Mouse (Mus musculus): ENCODE measurements at regions not wholly inside any gene's neighbourhood (a gene's known extent, or its start where the extent isn't known, plus 50 kb on each side); places are given as distances from the start of the nearest gene placed in this dataset.

- DNase-seq: no peak
Measured at GRCm38 (mm10) chr3:57228400-57228799, 73.4 kb downstream of the Tm4sf1 start.

DNA sequence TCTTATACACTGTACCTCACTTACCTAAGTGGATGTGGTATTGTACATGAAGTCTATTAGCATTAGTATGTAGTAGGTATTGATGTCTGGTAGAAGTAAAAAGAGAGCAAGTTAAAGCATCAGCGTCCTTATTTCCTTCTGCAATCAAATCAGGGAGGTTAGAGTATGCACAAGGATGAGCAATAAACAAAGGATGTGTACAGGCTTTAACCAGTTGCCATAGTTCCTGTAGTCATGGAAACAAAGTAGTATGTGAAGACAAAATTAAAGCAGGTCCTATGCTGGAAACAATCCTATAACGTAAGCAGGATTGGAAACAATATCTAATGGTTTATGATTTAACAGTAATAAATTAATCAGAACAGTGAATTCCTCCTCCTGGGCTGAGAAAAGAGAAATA, 78.0 kb downstream of the Tm4sf1 start:
- no peak for DNase-seq

DNA sequence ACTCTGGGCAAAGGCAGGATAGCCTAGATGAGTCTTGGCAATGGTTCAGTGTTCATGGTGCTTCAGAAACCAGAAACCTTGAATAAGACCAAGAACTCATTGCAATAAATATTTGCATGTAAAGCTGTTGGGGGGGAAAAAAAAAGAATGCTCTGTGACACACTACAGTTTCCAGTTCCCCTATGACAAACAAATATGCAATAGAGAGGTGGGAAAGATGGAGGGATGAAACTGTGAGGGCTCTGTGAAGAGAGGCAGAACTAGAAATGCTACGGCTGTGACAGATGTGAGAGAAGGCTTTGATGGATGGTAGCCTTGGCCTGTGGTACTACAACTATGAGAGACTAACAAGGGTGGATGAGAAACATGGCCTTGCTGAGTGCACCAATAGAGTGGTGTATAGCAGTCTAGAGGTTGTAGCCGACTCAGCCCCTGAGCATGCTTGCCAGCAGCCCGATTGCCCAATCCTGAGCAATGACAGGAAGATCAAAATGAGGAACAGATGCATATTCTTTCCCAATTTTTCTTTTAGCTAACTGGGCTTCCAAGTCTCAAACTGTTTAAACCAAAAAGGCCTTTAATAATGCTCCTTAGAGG, 79.4 kb downstream of the Tm4sf1 start:
- DNase-seq: peak; percentile 81

GRCm38 (mm10) chr3:57218431-57218830, 83.4 kb downstream of the Tm4sf1 start:
- no peak for DNase-seq

- no peak for DNase-seq
Measured at GRCm38 (mm10) chr3:57204066-57204723, 97.6 kb downstream of the Tm4sf1 start.

DNA sequence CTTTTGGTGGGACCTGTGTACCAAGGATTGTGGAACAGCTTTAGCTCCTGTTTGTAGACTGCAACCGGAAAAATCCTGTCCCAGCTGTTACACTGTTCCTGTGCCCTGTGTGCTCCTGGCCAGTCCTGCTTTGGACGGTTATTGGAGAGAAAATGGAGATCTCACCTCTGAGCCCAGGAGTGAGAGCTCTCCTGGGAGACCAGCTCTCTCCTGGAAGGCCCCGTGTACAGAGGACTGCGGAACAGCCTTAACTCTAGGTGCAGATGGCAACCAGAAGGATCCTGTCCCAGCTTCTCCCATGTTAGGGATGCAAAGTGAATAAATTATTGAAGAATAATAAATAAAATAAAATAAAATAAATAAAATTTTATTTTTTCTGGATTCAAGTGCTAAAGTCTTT, 98.4 kb downstream of the Tm4sf1 start:
- DNase-seq: no peak

DNA sequence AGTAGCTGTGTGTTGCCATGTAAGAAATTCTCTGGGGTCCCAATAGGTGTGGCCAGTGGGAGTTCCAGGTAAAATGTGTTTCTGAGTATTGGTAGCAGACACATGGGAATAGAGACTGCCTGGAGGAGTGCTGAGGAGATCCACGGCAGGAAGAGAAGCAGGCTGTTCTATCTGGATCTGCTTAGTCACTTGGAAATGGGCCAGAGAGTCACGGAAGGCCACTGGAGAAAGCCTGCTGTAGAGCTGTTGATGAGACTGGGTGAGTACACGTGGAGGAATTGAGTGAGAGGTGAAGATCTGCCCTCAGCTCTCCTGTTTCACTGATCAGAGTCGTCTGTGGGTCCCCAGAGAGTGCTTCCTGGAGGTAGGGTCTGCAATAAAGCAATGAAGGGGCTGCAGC, 120.2 kb downstream of the Tm4sf1 start:
- peak; percentile 19 for DNase-seq

- DNase-seq: no peak
Measured at GRCm38 (mm10) chr3:57153177-57153948, 148.4 kb downstream of the Tm4sf1 start.

DNA sequence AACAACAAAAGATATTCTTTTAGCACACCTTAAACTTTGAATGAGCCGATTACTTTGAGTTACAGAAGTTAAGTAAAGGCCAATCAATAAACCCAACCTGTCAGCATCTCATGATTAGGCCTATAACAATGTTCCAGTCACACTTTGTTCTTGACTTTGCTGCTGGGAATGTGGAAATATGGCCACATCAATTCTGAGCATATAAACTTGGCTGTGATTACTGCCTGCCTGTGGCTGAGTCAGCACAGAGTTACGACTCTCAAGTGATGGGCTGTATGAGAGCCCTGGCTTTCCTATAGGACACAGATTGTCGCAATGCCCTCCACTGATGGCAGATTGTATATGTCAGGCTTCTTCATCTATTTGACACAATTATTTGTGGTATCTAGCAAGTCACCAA, 152.6 kb downstream of the Tm4sf1 start:
- DNase-seq: no peak

DNA sequence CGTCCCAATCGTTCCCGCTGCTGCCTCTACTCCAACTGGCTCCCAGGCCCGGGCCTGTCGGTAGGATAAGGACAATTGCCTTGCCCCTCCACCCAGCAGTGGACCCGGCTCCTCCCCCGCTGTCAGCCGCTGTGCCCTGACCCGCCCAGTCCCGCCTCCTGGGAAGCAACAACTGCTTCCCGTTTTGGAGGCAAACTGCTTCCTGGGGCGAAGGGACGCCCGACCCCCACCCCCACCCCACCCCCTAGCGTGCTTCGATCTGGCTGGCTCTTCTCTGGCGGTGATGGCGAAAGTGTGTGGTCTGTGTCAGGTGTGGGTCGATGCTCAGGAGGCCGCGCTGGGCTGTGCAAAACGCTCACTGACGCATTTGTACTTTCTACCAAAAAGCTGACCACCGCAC, 164.9 kb downstream of the Tm4sf1 start:
- no peak for DNase-seq

- no peak for DNase-seq
Measured at GRCm38 (mm10) chr3:57128606-57129005, 173.2 kb downstream of the Tm4sf1 start.

DNA sequence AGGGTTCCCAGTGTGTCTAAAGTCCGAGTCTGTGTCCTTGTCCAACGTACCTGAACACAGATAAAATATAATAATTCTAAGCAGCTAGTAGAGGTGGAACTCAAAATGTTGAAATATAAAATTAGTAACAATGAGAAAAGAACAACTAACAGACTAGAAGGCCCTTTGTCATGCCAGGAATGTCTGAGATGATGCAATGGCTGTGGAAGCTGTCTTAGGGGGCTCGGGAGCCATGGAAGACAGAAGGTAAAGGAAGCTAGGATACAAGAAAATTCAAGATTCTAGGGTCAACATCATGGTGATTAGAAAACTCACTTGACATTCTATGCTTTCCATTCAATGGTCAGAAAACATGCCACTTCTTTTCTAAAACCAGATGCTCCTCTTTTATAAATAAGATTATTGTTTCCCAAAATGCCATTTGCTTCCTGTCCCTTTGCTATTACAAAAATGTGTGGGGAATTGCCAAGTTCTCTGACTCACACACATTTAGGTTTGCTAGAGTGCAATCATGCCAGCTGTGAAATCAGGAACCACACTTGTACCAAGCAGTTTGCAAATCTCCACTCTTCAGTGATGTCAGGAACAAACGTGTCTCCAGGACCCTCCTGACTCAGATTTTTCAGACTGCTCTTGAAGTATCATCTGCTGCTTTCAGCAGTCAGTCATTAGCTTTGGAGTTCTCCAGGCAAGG, 175.8 kb downstream of the Tm4sf1 start:
- DNase-seq: no peak

DNA sequence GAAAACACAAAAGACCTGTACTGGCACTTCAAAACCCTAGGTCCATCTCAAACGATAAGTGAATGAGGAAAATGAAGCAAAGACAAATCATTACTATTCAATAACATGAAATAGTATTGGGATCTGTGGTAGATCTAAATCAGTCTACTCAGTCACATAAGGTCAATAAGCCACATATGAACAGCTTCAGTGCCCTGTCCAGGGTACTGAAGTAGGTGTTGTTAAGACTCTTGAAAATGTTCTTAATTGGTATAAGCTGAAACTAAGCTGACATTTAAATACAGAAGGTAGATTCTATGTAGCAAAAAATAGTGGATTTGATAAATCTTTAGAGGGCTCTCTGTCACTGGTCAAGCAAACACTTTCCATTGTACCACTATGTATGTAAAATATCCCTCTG, 183.8 kb downstream of the Tm4sf1 start:
- no peak for DNase-seq

- no peak for DNase-seq
Measured at GRCm38 (mm10) chr3:57102254-57102653, 199.5 kb downstream of the Tm4sf1 start.

DNA sequence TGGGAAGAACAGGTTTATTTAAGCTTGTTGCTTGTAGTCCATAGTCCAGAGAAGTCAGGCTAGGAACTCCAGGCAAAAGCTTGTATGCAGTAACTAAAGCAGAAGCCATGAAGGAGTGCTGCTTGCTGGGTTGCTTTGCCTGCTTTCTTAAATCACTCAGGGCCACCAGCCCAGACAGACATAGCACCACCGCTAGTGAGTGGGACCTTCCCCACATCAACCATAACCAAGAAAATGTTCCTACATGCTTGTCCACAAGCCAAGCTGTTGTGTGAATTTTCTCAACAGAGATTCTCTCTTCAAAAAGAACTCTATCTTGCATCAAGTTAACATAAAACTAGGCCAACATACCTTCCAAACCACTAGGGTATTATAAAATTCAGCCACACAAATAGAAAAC, 201.3 kb downstream of the Tm4sf1 start:
- DNase-seq: no peak

DNA sequence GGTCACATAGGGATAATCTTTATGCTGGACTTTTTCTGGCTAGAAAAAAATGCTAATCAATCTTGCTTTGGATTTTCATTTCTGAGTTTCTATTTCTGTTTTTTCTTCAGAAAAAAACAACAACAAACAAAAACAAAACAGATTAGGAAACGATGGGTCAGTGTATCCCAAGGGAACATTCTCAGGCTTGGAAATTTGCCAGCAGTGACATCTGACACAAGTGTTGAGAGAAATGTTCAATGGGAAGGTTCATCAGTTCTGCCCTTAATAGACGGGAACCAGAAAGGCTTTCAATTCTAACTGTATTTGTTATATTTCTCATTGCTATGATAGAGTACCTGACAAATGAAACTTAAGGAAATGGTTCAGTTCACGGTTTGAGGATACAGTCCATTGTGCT, 206.9 kb downstream of the Tm4sf1 start:
- DNase-seq: no peak

DNA sequence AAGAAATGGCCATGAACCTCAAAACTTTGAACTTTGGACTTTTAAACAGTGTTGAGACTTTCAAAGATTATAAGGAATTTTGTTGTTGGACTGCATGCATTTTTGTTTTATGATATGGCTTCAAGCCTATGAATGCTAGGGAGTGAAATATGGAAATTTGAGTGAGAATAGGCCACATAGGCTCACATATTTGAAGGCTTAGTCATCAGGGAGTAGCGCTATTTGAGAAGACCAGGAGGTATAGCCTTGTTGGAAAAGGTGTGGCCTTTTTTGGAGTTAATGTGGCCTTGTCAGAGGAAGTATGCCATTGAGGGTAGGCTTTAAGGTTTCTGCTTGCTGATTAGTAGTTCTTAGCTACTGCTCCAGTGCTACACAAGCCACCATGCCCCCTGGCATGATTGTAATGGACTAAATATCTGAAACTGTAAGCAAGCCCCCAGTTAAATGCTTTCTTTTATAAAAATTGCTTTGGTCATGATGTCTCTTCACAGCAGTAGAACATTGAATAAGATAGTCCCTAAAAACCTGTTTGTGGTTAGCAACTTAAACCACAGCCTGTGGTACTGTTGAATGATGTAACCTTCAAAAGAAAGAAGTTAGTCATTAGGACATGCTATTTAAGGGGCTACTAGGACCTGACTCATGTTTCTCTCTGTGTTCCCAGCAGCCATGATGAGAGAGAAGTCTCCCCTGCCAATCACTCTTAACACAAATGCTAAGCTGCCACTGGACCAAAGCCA, 208.4 kb downstream of the Tm4sf1 start:
- DNase-seq: no peak

DNA sequence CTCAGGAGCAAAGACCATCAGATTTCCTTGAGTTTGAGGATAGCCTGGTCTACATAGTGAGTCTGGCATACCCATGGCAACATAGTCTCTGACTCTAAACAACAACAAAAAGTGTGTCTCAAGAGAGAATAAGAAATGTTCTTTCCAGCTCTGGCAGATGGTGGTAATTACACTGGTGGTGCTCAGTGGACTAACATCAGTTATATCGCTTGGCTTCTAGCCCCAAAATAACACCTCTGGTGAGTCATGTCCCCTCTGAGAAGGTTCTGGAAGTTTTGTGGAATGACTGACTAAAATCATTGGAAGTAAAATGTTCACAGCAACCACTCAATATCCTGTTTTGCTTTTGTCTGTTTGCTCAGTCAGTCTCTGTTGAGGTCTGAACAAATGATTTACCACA, 227.3 kb downstream of the Tm4sf1 start:
- no peak for DNase-seq

GRCm38 (mm10) chr3:57073962-57074506, 227.8 kb downstream of the Tm4sf1 start:
- DNase-seq: no peak

- DNase-seq: no peak
Measured at GRCm38 (mm10) chr3:57033021-57033420, 268.8 kb downstream of the Tm4sf1 start.

DNA sequence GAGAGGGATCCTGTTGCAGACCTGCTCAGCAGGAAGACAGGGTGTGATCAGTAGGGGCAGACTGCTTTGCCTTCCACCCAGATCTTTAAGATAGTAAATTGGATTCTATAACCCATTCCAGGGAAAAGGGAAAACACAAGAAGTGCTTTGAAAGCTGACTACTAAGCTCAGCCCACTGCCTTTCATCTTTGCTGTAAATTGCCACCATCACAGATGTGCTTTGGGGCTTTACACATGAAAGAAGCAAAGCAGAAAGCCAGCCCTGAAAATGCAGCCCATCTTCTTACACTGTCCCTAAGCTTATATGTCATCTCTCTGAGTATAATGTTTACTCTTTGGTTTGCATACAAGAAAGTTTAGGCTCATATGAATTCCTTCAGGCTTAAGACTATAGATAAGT, 283.6 kb downstream of the Tm4sf1 start:
- DNase-seq: no peak

GRCm38 (mm10) chr3:56981305-56981660, 320.5 kb downstream of the Tm4sf1 start:
- no peak for DNase-seq

Data from adrenal gland, adult 8-10 months (tissue).